Mouse (Mus musculus) activated CD4-positive, CD25-positive, alpha-beta regulatory T cell (primary cell): ENCODE data around the gene Tmem178. TPM values are rescaled to one million over a fixed set of nuclear protein-coding genes. Genes with fewer than 3 reads are reported as not detected.

Source experiments
- polyA plus RNA-seq, 2 experiments: library from polyadenylated mRNA; unstranded; fragments of 100-300 nt; shearing (Covaris generic); gene quantifications; one replicate each; pipeline ENCODE4 v1.2.1; 2017

The Tmem178 gene
- polyA plus RNA-seq: not detected

GRCm38 (mm10) chr17:80944530-80945198 is at the start of gene Tmem178:
Gene Tmem178, plus strand, starts transcription at chr17:80944632.

Other genes starting within 250 kb of the Tmem178 start
- 10 to 100 TPM in 1 of 2 experiments, 1 to 10 TPM in 1; 9.6 to 13.6 TPM for gene Map4k3, start 216.1 kb upstream of the Tmem178 start, polyA plus RNA-seq
- 10 to 100 TPM; 15.1 to 28.2 TPM for gene Thumpd2, start 120.5 kb downstream of the Tmem178 start, polyA plus RNA-seq